Mouse (Mus musculus): ENCODE measurements around the gene Chmp2a.

- TF ChIP-seq EP300 (IDR thresholded peaks at IDR 0.05; ENCODE audit: insufficient read depth, low read depth, low read length) (no peak), POLR2A (IDR thresholded peaks at IDR 0.05; ENCODE audit: insufficient read depth, low read length) (no peak)
Observed at GRCm38 (mm10) chr7:12992222-12992621, 42.4 kb downstream of the Chmp2a start.
